Mouse (Mus musculus): Measurements from ENCODE around the gene Sim2. TPM values are rescaled to one million over a fixed set of nuclear protein-coding genes. Genes with fewer than 3 reads are reported as not detected.

Gene Sim2
- polyA plus RNA-seq (2021), result 0.32 TPM

GRCm38 (mm10) chr16:94084711-94085602 is at the start of gene Sim2:
Sim2 (plus strand) TSS chr16:94084931.
- ChIA-PET CTCF (no interaction called here), POLR2A (no interaction called here)
- ATAC-seq (no peak), DNase-seq (ENCODE audit: low read depth, low spot score) (no peak)
- H3K27me3 ChIP-seq, result no peaks in the 10 kb centered on the region
- in situ Hi-C loops (cut with MboI; ENCODE audit: low pct_unique_long_range_greater_than_20kb), result no loop called here
- TF ChIP-seq CTCF (IDR thresholded peaks at IDR 0.05), result no peak

- TF ChIP-seq CTCF (IDR thresholded peaks at IDR 0.05), result no peak
- no peaks in the 10 kb centered on the region for H3K27me3 ChIP-seq
- POLR2A ChIA-PET, result no interaction called here
- in situ Hi-C loops (cut with MboI; ENCODE audit: low pct_unique_long_range_greater_than_20kb), result loop anchor here (5.0 kb wide), 1 partner anchor 210 kb away; no protein-coding TSS in a partner anchor
- CTCF ChIA-PET, result interaction anchor here (0.7 to 2.5 kb wide), 6 partner anchors 9 to 221 kb away, joined by 3 to 8 read pairs (median 4); no protein-coding TSS in a partner anchor
- ATAC-seq (no peak), DNase-seq (ENCODE audit: low read depth, low spot score) (no peak)
These were observed 47.5 kb upstream of the Sim2 start for GRCm38 (mm10) chr16:94037280-94037679.

DNA sequence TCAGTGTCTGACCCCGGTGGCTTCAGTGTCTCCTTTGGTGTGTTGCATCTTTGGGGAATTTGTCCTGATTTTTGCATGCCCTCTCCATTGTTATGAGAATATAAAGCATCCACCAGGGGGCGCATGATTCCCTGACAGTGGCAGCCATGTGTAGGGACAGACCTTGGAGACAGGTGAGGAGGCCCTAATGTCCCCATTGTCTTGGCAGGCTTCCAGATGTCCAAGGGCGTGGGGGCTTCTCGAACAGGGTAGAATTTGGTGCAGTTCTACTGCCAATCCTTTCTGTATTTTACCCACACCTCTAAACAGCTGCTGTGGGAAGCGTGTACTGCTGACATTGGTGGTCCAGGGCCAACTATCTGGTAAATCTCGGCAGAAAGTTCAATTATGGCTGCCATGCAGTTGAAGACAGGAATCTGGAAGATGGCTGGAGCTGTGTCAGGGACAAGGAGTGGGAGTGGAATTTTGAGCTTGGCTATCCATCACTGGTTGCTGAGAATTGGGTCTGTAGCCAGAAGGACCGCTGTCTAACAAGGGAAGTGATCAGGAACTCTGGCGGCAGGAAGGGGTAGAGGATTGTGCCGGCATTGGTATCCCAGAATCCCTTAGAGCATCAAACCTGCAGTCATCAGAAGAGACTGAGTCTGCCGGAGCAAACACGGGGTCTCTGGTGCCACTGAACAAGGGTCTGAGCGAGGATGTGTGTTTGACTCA is 46.3 kb upstream of the Sim2 start:
- ATAC-seq (no peak), DNase-seq (ENCODE audit: low read depth, low spot score) (no peak)
- TF ChIP-seq CTCF (IDR thresholded peaks at IDR 0.05), result peak; percentile 84
- in situ Hi-C loops (cut with MboI; ENCODE audit: low pct_unique_long_range_greater_than_20kb), result loop anchor here (5.0 kb wide), 1 partner anchor 209 kb away; no protein-coding TSS in a partner anchor
- H3K27me3 ChIP-seq, result no peaks in the 10 kb centered on the region
- ChIA-PET CTCF (interaction anchor here (0.9 to 2.5 kb wide), 5 partner anchors 10 to 220 kb away, joined by 4 to 8 read pairs (median 4); no protein-coding TSS in a partner anchor), POLR2A (no interaction called here)

- ATAC-seq, result no peak
- no peaks in the 10 kb centered on the region for H3K27me3 ChIP-seq
- no peak for TF ChIP-seq CTCF (IDR thresholded peaks at IDR 0.05)
- in situ Hi-C loops (cut with MboI; ENCODE audit: low pct_unique_long_range_greater_than_20kb), result loop anchor here (5.0 kb wide), 1 partner anchor 208 kb away; no protein-coding TSS in a partner anchor
- POLR2A ChIA-PET, result no interaction called here
- DNase-seq (ENCODE audit: low read depth, low spot score), result no peak
- CTCF ChIA-PET, result interaction anchor here (1.6 to 2.5 kb wide), 2 partner anchors 218 to 220 kb away, joined by 6 to 8 read pairs; no protein-coding TSS in a partner anchor
These were observed 45.8 kb upstream of the Sim2 start for GRCm38 (mm10) chr16:94038986-94039341.

DNA sequence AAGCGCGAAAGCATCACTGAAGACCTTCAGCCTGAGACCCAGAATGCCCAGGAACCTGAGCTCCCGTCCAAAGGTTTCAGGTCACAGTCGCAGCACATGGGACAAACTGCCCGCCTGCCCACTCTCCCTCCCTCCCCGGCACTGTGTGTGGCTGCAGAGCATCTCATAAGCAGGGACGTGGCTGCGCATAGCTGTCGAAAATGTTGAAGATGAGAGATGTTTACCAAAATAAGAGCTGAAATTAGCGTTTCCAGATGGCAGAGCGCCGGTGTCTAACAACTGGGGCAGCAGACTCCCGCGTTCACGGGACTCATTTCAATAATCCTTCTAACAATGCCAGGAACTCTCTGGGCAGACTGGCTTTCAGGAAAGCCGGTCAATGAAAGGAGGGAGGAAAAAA is 44.2 kb upstream of the Sim2 start:
- in situ Hi-C loops (cut with MboI; ENCODE audit: low pct_unique_long_range_greater_than_20kb), result no loop called here
- POLR2A ChIA-PET, result no interaction called here
- H3K27me3 ChIP-seq, result no peaks in the 10 kb centered on the region
- TF ChIP-seq CTCF (IDR thresholded peaks at IDR 0.05), result no peak
- DNase-seq (ENCODE audit: low read depth, low spot score), result no peak
- CTCF ChIA-PET, result no interaction called here
- no peak for ATAC-seq

GRCm38 (mm10) chr16:94041065-94041712 is 43.5 kb upstream of the Sim2 start:
- ATAC-seq, result no peak
- TF ChIP-seq CTCF (IDR thresholded peaks at IDR 0.05), result no peak
- in situ Hi-C loops (cut with MboI; ENCODE audit: low pct_unique_long_range_greater_than_20kb), result no loop called here
- POLR2A ChIA-PET, result no interaction called here
- H3K27me3 ChIP-seq, result no peaks in the 10 kb centered on the region
- CTCF ChIA-PET, result no interaction called here
- DNase-seq (ENCODE audit: low read depth, low spot score), result no peak

DNA sequence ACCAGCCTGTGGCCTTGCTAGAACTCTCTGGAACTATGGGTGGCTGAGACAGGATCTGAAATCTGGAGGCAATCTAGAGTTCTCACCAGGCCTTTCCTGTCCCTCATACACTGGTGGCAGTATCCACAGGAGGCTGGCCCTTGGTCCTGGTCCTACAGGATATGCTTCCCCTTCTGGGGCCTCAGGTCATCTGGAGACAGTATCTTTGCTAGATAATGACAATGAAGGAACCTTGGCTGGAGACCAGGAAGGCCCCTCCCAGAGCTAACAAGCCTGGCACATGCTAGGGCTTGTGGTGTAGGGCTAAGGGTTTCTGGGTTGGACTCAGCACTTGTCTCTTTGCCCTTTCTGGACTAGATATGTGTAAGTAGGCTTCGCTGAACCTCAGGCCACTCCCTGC is 40.9 kb upstream of the Sim2 start:
- ATAC-seq (no peak), DNase-seq (ENCODE audit: low read depth, low spot score) (no peak)
- CTCF ChIA-PET, result interaction anchor here (1.5 kb wide), 1 partner anchor 10 kb away, joined by 5 read pairs; no protein-coding TSS in a partner anchor
- no peak for TF ChIP-seq CTCF (IDR thresholded peaks at IDR 0.05)
- H3K27me3 ChIP-seq, result no peaks in the 10 kb centered on the region
- in situ Hi-C loops (cut with MboI; ENCODE audit: low pct_unique_long_range_greater_than_20kb), result no loop called here
- POLR2A ChIA-PET, result no interaction called here

DNA sequence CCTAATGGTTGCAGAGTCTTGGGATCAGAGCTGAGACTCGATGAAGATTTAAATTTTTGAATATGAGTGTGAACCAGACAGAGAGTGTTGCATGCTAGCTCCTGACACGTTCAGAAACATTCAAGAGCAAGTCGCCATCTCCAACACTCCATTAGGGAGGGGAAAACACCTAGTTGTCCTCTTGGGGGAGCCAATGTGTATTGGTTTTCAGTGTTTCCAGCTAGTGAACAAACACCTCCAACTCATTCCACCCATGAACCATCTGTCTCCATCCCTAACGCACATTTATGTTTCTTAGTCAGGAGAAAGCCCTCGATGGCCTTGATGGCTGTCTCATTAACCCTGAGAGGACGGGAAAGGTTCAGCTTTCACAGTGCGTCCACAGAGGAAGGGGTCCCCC is 39.7 kb upstream of the Sim2 start:
- H3K27me3 ChIP-seq, result no peaks in the 10 kb centered on the region
- in situ Hi-C loops (cut with MboI; ENCODE audit: low pct_unique_long_range_greater_than_20kb), result no loop called here
- ATAC-seq, result no peak
- no peak for DNase-seq (ENCODE audit: low read depth, low spot score)
- CTCF ChIA-PET, result interaction anchor here (1.5 kb wide), 1 partner anchor 11 kb away, joined by 5 read pairs; no protein-coding TSS in a partner anchor
- POLR2A ChIA-PET, result no interaction called here
- TF ChIP-seq CTCF (IDR thresholded peaks at IDR 0.05), result peak; percentile 23

- in situ Hi-C loops (cut with MboI; ENCODE audit: low pct_unique_long_range_greater_than_20kb), result no loop called here
- DNase-seq (ENCODE audit: low read depth, low spot score) (no peak), ATAC-seq (no peak)
- no peaks in the 10 kb centered on the region for H3K27me3 ChIP-seq
- TF ChIP-seq CTCF (IDR thresholded peaks at IDR 0.05), result no peak
- ChIA-PET POLR2A (no interaction called here), CTCF (no interaction called here)
These were observed 34.4 kb upstream of the Sim2 start for GRCm38 (mm10) chr16:94050368-94050767.

- TF ChIP-seq CTCF (IDR thresholded peaks at IDR 0.05), result no peak
- ATAC-seq, result no peak
- POLR2A ChIA-PET, result no interaction called here
- DNase-seq (ENCODE audit: low read depth, low spot score), result no peak
- no peaks in the 10 kb centered on the region for H3K27me3 ChIP-seq
- CTCF ChIA-PET, result no interaction called here
- in situ Hi-C loops (cut with MboI; ENCODE audit: low pct_unique_long_range_greater_than_20kb), result no loop called here
These were observed 29.6 kb upstream of the Sim2 start for GRCm38 (mm10) chr16:94055176-94055575.

Data from Patski (cell line).